Mouse (Mus musculus) spleen, adult 2 months (tissue): ENCODE measurements around the gene Slc22a2.

Experiments
- CTCF ChIP-seq: fragments of 200-500 bp; IDR thresholded peaks from 2 replicates; pipeline ENCODE4 v1.5.1; 2011; ENCODE audit warnings: mild to moderate bottlenecking, inconsistent platforms; ENCODE audit not compliant: insufficient read depth, insufficient read length, insufficient replicate concordance; ENCODE audit errors: extremely low read depth
- POLR2A ChIP-seq: fragments of 200-500 bp; IDR thresholded peaks from 2 replicates; pipeline ENCODE4 v1.6.1; 2011; ENCODE audit warnings: low read depth, low read length, inconsistent platforms

- TF ChIP-seq CTCF, result no peak
- no peak for TF ChIP-seq POLR2A
Measured at GRCm38 (mm10) chr17:12671029-12671605, 87.2 kb downstream of the Slc22a2 start.
